Mouse (Mus musculus) midbrain, embryonic 12.5 days (tissue): ENCODE results near the gene Lekr1. TPM values are rescaled to one million over a fixed set of nuclear protein-coding genes. Genes with fewer than 3 reads are reported as not detected.
"Not testable (repeated sequence)": the region's sequence is repeated elsewhere in the genome, so short reads cannot be mapped to it uniquely, and the experiment has no call there.

ENCODE experiments used
- ATAC-seq: fragments of 200-750 bp; cut with Nextera tagmentation; 2 replicates; pipeline ENCODE4 v1.8.0; 2017; ENCODE audit warnings: low read depth, moderate TSS enrichment, moderate library complexity; ENCODE audit not compliant: low FRiP score
- H3K27ac ChIP-seq: fragments of 300-500 bp; sonication (generic); replicated peaks from 2 replicates; pipeline ENCODE4 v1.5.1; 2016; ENCODE audit warnings: mild to moderate bottlenecking
- H3K27me3 ChIP-seq: fragments of 300-500 bp; sonication (generic); 2 replicates; pipeline ENCODE4 v1.6.1; 2016; ENCODE audit warnings: mild to moderate bottlenecking
- H3K36me3 ChIP-seq: fragments of 300-500 bp; sonication (generic); 2 replicates; pipeline ENCODE4 v1.6.1; 2016
- H3K4me1 ChIP-seq: fragments of 300-500 bp; sonication (generic); 2 replicates; pipeline ENCODE4 v1.6.1; 2016
- H3K4me2 ChIP-seq: fragments of 300-500 bp; sonication (generic); replicated peaks from 2 replicates; pipeline ENCODE4 v1.6.1; 2016; ENCODE audit warnings: mild to moderate bottlenecking, moderate library complexity
- H3K4me3 ChIP-seq: fragments of 300-500 bp; sonication (generic); 2 replicates; pipeline ENCODE4 v1.5.1; 2016; ENCODE audit warnings: mild to moderate bottlenecking
- H3K9ac ChIP-seq: fragments of 300-500 bp; sonication (generic); replicated peaks from 2 replicates; pipeline ENCODE4 v1.6.1; 2016; ENCODE audit warnings: mild to moderate bottlenecking, moderate library complexity
- H3K9me3 ChIP-seq: fragments of 300-500 bp; sonication (generic); 2 replicates; pipeline ENCODE4 v1.6.1; 2016; ENCODE audit warnings: mild to moderate bottlenecking
- WGBS: fragments of 180-500 bp; shearing (Covaris S2); methylation state at CpG from one replicate; pipeline ENCODE4 v1.1.7; 2016; 5-methylcytosine and 5-hydroxymethylcytosine counted together
- polyA plus RNA-seq: library from polyadenylated mRNA; unstranded; fragments of >200 nt; fragmentation: Nextera tagmentation; extraction: Ambion mirVana; gene quantifications from 2 replicates; pipeline ENCODE4 v1.2.1, GENCODE M21; 2016

Lekr1 gene
- polyA plus RNA-seq, 1 experiment from 2014 or later = 6.7 TPM

- no peak overlapping the region for H3K9ac ChIP-seq
- 95% methylated on average over 3 of the region's 3 CpGs for WGBS
- H3K4me2 ChIP-seq = no peak overlapping the region
- no peak overlapping the region for H3K4me3 ChIP-seq
- no peak for ATAC-seq
- no peaks in the 10 kb centered on the region for H3K36me3 ChIP-seq
- H3K27me3 ChIP-seq = no peaks in the 10 kb centered on the region
- no peaks in the 10 kb centered on the region for H3K4me1 ChIP-seq
- H3K27ac ChIP-seq = no peak overlapping the region
- no peaks in the 10 kb centered on the region for H3K9me3 ChIP-seq
Observed at GRCm38 (mm10) chr3:65714372-65714771, 48.3 kb downstream of the Lekr1 start.

- H3K27ac ChIP-seq = no peak overlapping the region
- no peaks in the 10 kb centered on the region for H3K27me3 ChIP-seq
- no peaks in the 10 kb centered on the region for H3K9me3 ChIP-seq
- H3K36me3 ChIP-seq = no peaks in the 10 kb centered on the region
- no peak overlapping the region for H3K4me3 ChIP-seq
- H3K9ac ChIP-seq = no peak overlapping the region
- no peak for ATAC-seq
- no peaks in the 10 kb centered on the region for H3K4me1 ChIP-seq
- H3K4me2 ChIP-seq = no peak overlapping the region
- 73% methylated on average over 2 of the region's 2 CpGs for WGBS
Observed at GRCm38 (mm10) chr3:65717406-65717805, 51.4 kb downstream of the Lekr1 start.

- no peak overlapping the region for H3K27ac ChIP-seq
- no peaks in the 10 kb centered on the region for H3K36me3 ChIP-seq
- ATAC-seq = no peak
- 90% methylated on average over 4 of the region's 4 CpGs for WGBS
- H3K27me3 ChIP-seq = no peaks in the 10 kb centered on the region
- no peak overlapping the region for H3K9ac ChIP-seq
- no peak overlapping the region for H3K4me2 ChIP-seq
- no peaks in the 10 kb centered on the region for H3K4me1 ChIP-seq
- H3K9me3 ChIP-seq = no peaks in the 10 kb centered on the region
- H3K4me3 ChIP-seq = no peak overlapping the region
Observed at GRCm38 (mm10) chr3:65722897-65723296, 56.9 kb downstream of the Lekr1 start.

GRCm38 (mm10) chr3:65723664-65724063, 57.6 kb downstream of the Lekr1 start:
- Histone ChIP-seq H3K9ac (no peak overlapping the region), H3K4me2 (no peak overlapping the region), H3K27ac (no peak overlapping the region), H3K9me3 (no peaks in the 10 kb centered on the region), H3K4me1 (no peaks in the 10 kb centered on the region), H3K27me3 (no peaks in the 10 kb centered on the region), H3K4me3 (no peak overlapping the region), H3K36me3 (no peaks in the 10 kb centered on the region)
- ATAC-seq = no peak
- 87% methylated on average over 4 of the region's 4 CpGs for WGBS

GRCm38 (mm10) chr3:65737816-65738215, 71.8 kb downstream of the Lekr1 start:
- Histone ChIP-seq H3K4me3 (no peak overlapping the region), H3K36me3 (no peaks in the 10 kb centered on the region), H3K4me2 (no peak overlapping the region), H3K9me3 (no peaks in the 10 kb centered on the region), H3K9ac (no peak overlapping the region), H3K27ac (no peak overlapping the region), H3K4me1 (no peaks in the 10 kb centered on the region), H3K27me3 (no peaks in the 10 kb centered on the region)
- 86% methylated on average over 4 of the region's 4 CpGs for WGBS
- ATAC-seq = no peak

GRCm38 (mm10) chr3:65744936-65745335, 78.9 kb downstream of the Lekr1 start:
- Histone ChIP-seq H3K4me1 (0 out of 2 replicates have a peak, but pooled peaks cover 2% of the 10 kb centered on the region), H3K27me3 (no peaks in the 10 kb centered on the region), H3K36me3 (no peaks in the 10 kb centered on the region), H3K9ac (no peak overlapping the region), H3K27ac (no peak overlapping the region), H3K9me3 (no peaks in the 10 kb centered on the region), H3K4me2 (no peak overlapping the region), H3K4me3 (no peak overlapping the region)
- no peak for ATAC-seq
- WGBS = 32% methylated on average over 4 of the region's 4 CpGs

- 76% methylated on average over 20 of the region's 20 CpGs for WGBS
- Histone ChIP-seq H3K4me1 (peaks cover 28% of the 10 kb centered on the region), H3K27ac (no peak overlapping the region), H3K36me3 (no peaks in the 10 kb centered on the region), H3K9ac (no peak overlapping the region), H3K4me2 (no peak overlapping the region), H3K4me3 (no peak overlapping the region), H3K9me3 (no peaks in the 10 kb centered on the region), H3K27me3 (no peaks in the 10 kb centered on the region)
- peak; percentile 40; the same call in 1 of the 2 replicates for ATAC-seq
Observed at GRCm38 (mm10) chr3:65764511-65765508, 98.8 kb downstream of the Lekr1 start.

- no peaks in the 10 kb centered on the region for H3K27me3 ChIP-seq
- no peaks in the 10 kb centered on the region for H3K9me3 ChIP-seq
- no peak overlapping the region for H3K9ac ChIP-seq
- H3K4me2 ChIP-seq = no peak overlapping the region
- H3K27ac ChIP-seq = no peak overlapping the region
- ATAC-seq = no peak
- no peaks in the 10 kb centered on the region for H3K36me3 ChIP-seq
- H3K4me3 ChIP-seq = no peak overlapping the region
- peaks cover 28% of the 10 kb centered on the region for H3K4me1 ChIP-seq
Observed at GRCm38 (mm10) chr3:65766387-65766786, 100.4 kb downstream of the Lekr1 start.

- Histone ChIP-seq H3K4me1 (peaks cover 28% of the 10 kb centered on the region), H3K27me3 (no peaks in the 10 kb centered on the region), H3K9ac (no peak overlapping the region), H3K36me3 (no peaks in the 10 kb centered on the region), H3K4me2 (0 out of 2 replicates have a peak overlapping the region, but pooled peaks have one; percentile 10), H3K4me3 (no peak overlapping the region), H3K9me3 (no peaks in the 10 kb centered on the region), H3K27ac (peak overlapping the region; percentile 58)
- 24% methylated on average over 6 of the region's 6 CpGs for WGBS
- peak; percentile 81 for ATAC-seq
Observed at GRCm38 (mm10) chr3:65767202-65767862, 101.3 kb downstream of the Lekr1 start.

- not testable (repeated sequence) for H3K27ac ChIP-seq, H3K9ac ChIP-seq, H3K36me3 ChIP-seq, H3K4me2 ChIP-seq, ATAC-seq, H3K27me3 ChIP-seq, H3K4me3 ChIP-seq, H3K9me3 ChIP-seq
- 93% methylated on average over 7 of the region's 7 CpGs for WGBS
- H3K4me1 ChIP-seq = peaks cover 22% of the 10 kb centered on the region
Observed at GRCm38 (mm10) chr3:65769666-65770065, 103.6 kb downstream of the Lekr1 start.

- no peak overlapping the region for H3K4me2 ChIP-seq
- ATAC-seq = no peak
- no peak overlapping the region for H3K4me3 ChIP-seq
- no peaks in the 10 kb centered on the region for H3K27me3 ChIP-seq
- no peaks in the 10 kb centered on the region for H3K4me1 ChIP-seq
- 88% methylated on average over 1 of the region's 1 CpGs for WGBS
- H3K9ac ChIP-seq = no peak overlapping the region
- no peak overlapping the region for H3K27ac ChIP-seq
- no peaks in the 10 kb centered on the region for H3K9me3 ChIP-seq
- H3K36me3 ChIP-seq = no peaks in the 10 kb centered on the region
Observed at GRCm38 (mm10) chr3:65773910-65774309, 107.9 kb downstream of the Lekr1 start.

GRCm38 (mm10) chr3:65775096-65775495, 109.1 kb downstream of the Lekr1 start:
- WGBS = 80% methylated on average over 5 of the region's 5 CpGs

More at GRCm38 (mm10) chr3:65775096-65775495, 109.1 kb downstream of the Lekr1 start:
- H3K36me3 ChIP-seq = no peaks in the 10 kb centered on the region
- H3K4me2 ChIP-seq = no peak overlapping the region
- H3K27ac ChIP-seq = no peak overlapping the region
- no peaks in the 10 kb centered on the region for H3K27me3 ChIP-seq
- no peak overlapping the region for H3K9ac ChIP-seq
- no peak overlapping the region for H3K4me3 ChIP-seq
- H3K9me3 ChIP-seq = no peaks in the 10 kb centered on the region; the same call in 1 of the 2 replicates
- H3K4me1 ChIP-seq = no peaks in the 10 kb centered on the region
- ATAC-seq = no peak
